Mouse (Mus musculus) lung, postnatal 4 days (tissue): ENCODE measurements around the gene Slc25a26.

Source experiments
- DNase-seq, 2 experiments: peaks; one replicate each; pipeline ENCODE4 v3.0.0; 2021

Slc25a26 gene

DNA sequence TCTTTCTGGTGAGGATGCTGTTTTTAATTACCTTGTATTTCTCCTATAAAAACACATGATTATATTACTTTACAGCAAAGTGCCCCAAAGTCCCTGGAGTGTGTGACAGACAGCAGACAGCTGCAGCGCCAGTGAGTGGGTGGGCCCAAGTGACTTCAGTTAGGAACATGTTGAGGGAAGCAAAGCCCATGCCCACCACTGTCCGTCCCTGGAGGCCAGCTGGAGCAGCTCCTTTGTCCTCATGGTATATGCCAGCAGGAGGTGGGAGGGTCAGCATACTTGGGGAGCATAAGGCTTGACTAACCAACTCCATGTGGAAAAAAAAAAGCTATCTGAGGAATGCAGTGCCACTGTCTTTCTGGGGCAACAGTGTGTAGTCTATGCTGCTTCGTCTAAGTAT, 103.9 kb downstream of the Slc25a26 start:
- no peak for DNase-seq

DNA sequence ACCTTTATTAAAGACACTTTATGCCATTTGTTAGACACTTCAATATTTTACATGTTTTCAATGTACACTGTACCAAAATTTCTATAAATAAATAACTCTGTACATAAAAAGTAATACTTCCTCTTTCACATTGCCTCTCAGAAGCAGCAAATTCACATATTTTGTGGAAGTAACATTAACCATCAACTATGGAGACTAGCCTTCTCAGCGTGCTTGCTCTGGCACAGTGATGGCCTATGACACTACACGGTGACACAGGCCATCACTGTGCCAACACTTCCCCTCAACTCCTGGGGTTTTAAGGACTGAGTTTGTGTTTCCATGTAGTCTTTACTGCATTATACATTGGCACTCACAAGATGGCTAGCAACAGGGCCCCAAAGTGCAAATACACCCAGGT, 104.4 kb downstream of the Slc25a26 start:
- DNase-seq: no peak

DNA sequence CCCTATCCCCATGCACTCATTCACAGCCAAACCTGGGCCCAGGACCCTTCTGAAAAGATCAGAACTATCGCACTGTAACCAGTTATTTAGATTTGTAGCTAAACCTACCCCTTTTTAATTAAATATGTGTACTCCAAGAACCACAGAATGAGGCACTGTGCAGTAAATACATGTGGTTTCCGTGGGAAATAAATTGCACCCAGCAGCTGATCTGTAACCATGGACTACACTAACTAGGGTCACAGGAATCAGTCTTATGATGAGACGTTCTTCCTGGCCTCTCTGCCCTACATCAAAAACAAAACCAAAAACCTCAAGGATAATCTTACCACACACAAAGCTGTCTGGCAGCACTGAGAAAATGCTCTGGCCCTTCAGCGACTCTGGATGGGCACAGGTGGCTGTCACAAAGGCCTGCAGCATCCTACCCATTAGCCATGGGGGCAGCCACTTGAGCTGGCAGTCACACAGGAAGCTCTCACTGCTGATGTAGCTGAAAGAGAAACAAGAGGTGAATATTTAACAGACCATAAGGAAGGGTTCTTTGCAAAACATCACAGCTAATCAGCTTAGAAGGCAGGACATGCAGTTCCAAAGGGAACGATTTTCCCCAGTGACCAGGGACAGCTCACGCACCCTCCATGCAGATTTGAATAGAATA, 113.2 kb downstream of the Slc25a26 start:
- DNase-seq: no peak

DNA sequence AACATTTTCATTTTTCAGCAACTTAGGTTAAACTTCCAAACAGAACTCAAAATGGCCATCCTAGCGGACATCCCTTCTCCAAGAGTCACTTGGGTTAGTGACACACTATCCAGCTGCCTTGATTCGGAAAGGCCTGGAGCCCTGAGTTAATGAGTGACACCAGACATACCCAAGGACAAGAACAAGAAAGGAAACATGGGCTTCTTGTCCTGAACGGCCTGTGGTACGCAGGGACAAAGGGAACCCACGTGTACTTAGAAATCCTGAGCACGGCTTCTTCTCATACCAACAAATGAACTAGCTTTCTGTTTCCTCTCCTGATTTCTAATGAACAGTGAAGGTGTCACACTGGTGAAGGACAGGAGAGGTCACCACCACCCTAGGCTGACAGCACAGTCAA, 114.2 kb downstream of the Slc25a26 start:
- no peak for DNase-seq

DNA sequence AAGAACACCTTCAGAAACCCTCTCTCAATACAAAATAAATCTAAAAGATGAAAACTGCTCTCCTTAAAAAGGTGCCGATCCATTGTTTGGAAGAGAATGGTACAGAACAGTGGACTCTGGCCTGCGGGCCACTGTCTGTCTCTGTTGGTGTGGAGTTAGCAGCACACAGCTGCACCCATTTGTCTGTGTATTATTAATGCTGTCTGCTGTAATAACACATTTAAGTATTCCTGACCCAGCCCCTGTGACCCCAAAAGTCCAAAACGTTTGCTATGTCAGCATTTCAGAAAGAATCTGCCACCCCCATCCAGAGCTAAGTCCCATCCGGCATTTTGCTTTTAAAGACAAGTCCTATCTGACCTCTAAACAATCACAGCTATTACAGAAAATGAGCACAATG, 115.8 kb downstream of the Slc25a26 start:
- no peak for DNase-seq

DNA sequence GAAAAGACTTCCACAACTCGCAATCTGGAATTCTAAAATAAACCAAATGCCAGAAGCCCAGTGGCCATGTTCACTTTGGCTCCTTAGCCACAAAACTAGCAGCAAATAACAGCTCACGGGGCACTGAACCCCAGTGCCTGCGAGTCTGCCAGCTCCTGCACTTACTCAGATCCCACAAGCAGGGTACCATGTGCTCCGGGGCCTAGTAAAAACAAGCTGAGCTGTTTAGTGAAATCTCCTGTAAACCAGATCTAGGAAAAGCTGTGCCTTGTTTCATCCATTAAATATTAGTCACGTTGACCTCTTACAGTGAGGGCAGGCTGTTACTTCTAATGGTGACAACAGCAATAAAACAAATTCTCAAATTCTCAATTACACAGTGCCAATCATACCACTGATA, 118.5 kb downstream of the Slc25a26 start:
- no peak for DNase-seq

DNA sequence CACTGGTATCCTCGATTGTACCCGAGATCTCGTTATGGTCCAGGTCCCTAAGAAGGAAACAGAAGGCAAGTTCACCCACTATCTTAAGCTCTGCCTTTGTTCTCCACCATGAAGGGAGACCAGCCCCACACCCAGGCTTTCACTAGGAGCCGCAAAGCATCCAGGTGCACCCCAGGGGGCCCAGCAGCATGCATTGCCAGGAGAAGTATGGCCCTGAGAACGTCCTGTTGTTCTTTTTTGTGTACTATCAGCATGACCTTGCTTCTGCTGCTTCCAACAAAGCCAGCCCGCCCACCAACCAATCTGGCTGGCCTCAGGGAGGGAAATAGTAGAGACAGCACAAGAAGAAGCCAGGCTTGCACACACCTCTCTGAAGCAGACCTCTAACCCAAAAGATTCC, 120.2 kb downstream of the Slc25a26 start:
- DNase-seq: no peak

DNA sequence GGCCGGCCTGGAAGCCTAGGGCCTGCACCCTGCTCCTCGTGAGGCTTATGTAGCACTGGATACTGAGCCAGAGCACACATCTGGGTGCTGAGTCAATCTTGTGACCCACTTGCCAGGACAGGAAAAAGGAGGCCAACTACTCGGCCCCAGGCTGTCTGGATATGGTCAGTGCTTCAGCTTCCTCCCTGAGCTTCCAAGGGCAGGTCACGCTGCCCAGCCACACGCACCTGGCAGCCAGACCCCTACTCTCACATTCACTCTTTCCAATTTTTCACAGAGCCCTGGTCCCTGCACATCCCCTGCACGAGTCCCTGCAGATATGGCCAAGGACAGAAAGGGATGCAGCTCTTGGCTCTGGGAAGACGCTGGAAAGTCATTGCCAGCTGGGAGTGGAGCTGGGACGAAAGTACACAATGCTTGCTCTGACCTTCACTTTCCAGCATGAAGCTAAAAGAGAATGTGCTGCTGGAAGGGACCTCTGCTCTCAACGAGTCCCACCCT, 120.7 kb downstream of the Slc25a26 start:
- DNase-seq: no peak

DNA sequence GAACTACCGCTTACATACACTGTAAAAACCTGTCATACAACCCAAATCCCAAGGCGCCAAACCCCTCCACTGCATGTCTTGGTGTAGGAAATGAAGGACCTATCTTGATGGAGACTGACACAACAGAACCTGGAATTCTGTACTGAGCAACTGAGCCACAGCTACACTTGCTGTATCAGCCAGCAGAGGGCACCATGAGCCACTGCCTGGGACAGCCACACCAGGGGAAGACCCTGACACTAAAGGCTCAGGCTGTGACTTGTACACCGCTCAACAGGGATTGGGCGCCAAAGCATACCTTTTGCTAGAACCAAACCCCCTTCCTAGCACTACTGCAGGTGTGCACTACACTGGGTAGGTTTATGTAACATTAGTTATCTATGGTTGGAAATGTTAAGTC, 122.9 kb downstream of the Slc25a26 start:
- DNase-seq: peak; percentile 60 to 72

DNA sequence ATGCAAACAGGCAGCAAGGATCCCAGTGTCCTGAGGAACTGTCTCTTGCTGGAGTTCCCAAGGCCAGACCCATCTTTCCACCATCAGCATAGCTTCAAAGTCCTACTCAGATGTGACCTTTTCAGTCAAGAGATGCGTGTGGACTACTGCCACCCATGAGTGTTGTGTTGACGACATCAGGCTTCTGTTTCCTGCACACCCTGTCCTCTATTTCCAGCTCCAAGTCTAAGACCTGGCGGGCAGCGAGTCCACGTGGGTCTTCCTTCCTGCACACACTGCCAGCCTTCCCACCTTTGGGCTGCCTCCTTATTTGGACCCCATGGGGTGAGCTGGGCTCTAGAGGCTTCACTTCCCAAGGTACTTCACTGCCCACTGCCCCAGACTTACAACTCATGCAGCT, 124.4 kb downstream of the Slc25a26 start:
- DNase-seq: no peak

DNA sequence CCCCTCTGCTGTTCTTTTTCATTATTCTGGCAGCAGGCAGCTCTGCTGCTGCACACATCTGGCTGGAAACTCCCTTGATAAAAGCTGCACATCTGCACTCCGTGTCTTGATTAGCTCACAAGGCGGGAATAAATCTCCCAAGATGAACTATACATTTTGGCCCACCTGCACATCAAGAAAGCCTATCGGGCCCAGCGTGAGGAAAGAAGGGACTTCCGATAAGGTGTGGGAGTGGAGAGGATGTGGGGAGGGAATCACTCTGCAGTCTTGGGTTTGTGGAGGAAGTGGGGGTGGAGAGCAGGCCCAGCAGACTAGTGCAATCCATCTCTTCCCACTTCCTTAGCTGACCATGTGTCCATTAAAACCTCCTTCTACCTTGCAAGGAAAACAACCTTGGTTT, 125.8 kb downstream of the Slc25a26 start:
- no peak for DNase-seq

DNA sequence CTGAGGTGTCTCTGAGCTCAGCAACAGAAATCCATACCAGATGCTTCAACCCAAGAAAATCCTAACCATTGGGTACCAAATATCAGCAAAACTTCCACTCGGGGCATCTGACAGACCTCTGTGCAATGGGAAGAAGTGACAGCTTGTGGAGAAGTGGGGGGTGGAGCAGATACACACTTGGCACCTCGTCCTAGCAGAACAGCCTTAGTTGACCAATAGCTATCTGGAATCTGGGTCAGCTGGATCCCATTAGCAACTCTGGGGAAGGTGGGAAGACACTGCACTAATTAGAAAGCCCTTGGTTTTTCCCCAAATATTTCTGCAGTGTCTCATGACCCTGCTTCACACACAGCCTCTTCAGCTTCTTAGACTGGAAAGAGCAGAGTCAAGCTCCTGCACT, 126.7 kb downstream of the Slc25a26 start:
- no peak for DNase-seq

DNA sequence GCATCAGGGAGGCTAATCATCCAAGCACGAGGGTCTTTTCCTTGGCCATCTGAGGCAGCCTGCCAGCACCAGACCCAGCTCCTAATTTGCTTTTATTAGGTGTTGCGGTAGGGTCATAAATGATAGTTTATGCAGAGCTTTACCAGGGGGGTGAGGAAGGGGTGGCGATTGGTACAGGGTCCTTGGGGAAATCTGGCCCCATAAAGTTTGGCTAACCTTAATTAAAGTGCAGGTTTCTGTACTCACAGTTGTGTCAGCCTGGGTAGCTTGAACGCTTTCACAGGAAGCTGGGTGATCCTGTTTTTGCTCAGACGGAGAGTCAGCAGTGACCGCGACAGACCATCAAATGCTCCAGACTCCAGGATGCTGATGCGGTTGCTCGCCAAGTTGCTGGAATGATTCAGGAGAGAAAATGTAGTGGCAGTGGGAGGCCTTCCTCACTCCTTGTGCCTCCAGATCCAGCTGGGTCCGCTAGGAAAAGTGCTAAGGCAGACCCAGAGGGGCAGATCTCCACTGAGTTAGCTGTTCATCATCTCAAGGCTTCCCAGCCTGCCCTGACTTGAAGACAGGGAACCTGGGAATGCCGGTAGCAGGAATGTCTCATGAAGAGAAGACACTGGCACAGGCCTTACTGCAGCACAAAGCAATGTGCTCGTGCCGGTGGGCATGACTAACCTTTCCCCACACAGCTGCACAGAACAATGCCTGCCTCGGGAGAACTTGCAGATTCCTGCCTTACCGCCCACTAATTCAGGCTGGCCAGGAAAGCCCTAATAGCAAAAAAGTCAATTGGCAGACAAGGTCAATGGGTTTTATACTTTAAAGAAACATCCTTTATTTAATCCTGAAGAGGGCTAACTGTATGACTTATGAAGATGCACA, 127.8 kb downstream of the Slc25a26 start:
- no peak for DNase-seq

DNA sequence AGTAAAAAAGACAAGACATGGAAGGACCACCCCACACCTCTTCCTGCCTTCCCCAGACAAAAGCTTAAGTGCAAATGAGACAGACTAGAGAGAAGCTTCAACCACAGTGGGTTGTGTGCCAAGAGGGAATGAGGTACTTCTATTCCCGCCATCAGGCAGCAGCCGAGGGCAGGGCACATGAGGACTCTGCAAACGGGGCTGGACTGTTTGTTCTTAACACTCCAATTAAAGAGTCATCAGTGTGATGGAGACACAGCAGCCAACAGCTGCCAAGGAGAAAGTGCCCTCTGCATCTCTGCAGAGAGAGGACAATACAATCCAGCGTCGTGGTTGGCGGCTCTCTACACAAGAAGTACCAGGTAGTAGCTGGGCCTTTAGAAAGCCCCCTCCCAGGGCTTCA, 128.7 kb downstream of the Slc25a26 start:
- DNase-seq: peak; percentile 25 to 63

DNA sequence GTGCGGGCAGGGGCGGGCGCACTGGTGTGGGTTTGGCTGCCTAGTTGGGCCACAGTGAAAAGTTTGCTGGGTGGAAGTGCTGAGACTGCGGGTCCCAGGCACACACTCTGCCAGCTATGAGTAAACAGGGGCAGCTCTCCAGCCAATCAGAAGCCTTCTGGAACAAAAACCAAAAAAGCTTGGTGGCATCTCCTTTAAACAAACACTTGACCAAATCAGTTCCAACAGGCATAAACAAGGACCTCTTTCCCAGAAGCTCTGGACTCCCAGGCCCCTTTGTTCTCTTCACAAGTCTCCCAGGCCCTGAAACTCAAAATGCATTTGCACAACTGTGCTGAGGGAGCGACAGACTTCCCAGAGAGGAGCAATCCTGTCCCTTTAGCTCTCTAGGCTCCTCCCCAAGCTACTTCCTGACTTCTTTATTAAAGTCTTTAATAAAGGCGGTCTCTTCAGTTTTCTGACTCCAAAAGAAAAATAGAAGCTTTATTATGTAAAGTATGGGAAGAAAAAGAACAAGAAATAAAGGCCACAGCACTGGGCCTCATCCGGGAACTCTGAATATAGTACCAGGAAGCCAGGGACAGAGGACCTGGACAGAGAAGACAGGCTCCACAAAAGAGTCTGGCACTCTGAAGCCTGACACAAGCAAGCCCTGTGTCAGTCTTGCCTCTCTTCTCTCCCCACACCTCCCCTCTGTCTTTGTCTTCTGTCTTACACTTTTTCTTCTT, 131.1 kb downstream of the Slc25a26 start:
- peak; percentile 28 to 69 for DNase-seq

DNA sequence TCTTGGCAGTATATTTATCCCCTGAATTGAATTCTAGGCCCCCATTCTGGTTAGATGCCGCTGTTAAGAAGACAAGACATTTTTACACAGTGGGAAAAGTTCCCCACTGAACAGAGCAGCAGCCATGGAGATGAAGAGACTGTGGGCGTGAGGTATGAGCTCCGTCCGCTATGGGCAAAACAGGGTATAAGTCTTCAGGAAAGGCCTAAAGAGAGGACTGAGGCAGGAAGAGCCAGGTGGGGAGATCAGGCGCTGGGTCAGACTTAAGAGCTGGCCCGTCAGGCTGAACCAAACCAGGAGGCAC, 131.6 kb downstream of the Slc25a26 start:
- DNase-seq: no peak

DNA sequence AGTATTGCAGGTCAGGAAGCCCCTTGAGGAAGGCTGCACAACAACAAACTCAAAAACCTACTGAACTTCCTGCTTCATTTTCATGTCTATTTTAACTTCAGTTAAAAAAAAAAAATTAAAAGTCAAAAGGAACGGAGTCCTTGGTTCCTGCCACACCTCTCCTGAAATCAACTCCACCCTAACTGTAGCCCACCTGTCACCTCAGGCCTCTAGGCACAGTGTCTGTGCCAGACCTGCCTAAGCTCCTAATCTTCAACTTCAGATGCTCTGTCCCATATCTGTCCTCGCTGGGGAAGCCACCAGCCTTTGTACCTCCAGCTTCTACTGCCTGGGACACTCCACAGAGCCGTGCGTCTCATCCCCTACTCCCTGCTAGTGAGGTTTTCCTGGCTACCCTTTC, 134.1 kb downstream of the Slc25a26 start:
- no peak for DNase-seq

DNA sequence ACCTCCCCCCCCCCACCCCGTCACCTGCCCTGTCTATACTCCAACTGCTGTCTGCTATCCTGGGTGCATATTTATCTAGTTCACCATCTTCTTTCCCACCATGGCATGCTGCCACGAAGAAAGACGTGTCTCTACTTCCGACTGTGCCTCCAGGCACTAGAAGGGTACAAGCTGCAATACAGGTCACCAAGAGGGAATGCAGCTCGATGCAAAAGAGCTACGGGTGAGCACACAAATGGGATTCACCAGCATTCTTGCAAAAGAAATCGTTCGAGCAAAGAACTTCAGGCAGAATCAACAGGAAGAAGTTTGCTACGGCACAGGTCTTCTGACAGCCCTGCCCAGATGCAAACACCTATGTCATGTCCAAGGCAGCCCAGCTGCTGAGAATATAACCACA, 134.6 kb downstream of the Slc25a26 start:
- no peak for DNase-seq

DNA sequence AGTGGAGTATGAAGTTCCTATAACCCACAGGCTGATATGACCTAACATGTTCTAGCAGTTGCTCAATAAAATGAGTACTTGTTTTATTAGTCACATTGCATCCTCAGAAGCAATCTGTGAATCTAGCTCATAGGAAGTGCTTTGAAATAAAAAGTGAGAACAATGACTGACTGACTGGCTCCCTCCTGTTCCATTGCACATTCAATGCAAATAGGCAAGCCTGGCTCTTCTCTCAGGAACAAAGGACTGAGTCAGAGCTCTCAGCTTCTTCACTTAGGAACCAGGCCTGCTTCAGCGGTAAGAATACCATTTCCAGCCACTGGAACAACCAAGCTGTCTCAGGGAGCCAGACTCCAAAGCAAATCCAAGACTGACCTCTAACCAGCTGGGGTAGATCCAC, 135.2 kb downstream of the Slc25a26 start:
- no peak for DNase-seq

DNA sequence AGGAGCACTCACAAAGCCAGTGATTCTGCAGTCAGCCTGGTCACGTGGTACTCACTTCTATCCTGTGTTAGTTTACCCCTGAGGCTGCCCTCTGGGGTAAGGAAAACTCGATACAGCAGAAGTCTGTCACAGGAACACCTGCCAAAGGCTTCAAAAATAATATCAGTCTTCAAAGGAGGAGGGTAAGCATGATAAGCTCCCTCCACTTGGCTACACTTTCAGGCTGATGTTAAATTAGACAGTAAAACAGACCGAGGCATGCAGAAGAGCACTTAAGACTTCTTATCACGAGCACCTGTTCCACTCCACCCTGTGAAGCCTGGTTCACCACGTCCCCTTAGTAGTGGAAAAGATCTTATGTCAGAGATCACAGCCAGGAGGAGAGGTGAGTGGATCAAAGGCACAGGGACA, 136.9 kb downstream of the Slc25a26 start:
- DNase-seq: no peak

DNA sequence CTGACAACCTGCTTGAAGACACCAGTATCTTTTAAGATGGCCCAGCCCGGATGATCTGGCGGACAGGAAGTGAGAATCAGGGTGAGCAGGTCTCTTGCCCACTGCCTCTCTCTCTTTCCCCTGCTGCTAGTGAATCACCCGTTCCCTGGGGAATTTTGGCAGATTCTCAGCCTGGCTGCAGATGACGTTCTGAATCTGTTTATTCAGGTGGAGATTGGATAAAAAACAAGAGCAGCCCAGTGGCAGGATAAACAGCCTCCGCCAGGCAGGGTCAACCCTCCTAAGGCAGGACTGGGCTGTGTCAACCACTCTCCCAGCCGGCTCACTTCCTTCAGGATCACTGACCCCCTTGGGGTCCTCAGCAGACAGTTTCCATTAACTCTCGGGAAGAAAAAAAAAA, 140.2 kb downstream of the Slc25a26 start:
- no peak for DNase-seq

DNA sequence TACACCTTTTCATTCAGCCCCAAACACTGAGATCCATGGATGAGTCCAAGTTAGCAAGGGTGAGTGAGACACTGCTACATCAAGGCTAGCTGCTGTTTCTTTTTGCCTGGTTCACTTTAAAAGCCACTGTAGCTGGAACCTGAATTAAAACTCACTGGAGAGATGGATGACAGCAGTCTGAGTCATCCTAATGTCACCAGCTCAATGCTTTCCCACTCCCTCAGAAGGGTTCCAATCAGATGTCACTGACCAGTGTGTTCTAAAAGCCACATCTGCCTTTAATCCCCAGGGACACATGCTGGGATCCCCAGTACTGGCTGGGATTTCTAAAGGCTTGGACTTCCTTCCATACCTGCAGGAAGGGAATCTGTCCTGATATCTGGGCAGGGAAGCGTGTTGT, 141.9 kb downstream of the Slc25a26 start:
- no peak for DNase-seq

DNA sequence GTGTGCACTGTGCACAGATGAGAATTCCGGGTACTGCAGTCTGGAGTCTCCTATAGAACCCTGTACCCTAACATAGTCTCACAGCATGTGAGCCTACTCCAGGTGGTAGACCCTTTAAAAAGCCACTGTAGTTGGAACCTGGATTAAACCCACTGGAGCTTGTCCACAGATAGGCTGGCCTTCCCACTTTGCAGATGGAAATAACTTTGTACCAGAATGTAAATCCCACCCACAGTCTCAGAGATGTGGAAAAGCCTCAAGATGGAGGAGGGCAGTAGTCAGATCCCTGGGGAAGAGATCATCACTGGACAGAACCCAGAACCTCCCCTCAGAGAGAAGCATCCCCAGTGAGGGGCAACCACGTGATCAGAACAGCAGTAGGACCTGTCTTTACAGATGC, 143.9 kb downstream of the Slc25a26 start:
- no peak for DNase-seq

DNA sequence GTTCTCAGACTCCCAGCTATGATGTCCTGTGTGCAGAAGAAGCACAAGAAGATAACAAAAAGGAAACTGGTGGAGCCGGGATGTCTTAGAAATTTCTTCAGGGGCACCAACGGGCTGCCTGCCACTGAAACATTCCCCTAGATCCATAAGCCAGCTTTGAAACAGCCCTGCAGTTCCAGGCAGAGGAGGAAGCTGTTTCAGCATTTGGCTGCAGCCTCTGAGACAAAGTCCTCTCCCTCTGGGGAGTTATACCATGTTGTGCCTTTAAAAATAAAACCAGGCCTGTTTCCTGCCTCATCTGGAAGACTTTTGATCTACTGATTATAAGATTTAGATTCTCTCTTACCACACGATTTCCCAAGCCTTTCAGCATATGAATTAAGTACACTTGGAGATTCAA, 144.5 kb downstream of the Slc25a26 start:
- no peak for DNase-seq
